ENCODE assay signal across 8 mouse cellular contexts in genomic region chr10:128212148-128212547, GRCm38 (mm10). TPM values are rescaled to one million over a fixed set of nuclear protein-coding genes. Genes with fewer than 3 reads are reported as not detected.
A peak's percentile ranks its signal among the peaks of the same experiment; 100 is the strongest.
DNase-seq lines count a peak whose midpoint lies in the region; ATAC-seq and TF ChIP-seq lines count a peak whose summit lies in the region.

No protein-coding gene starts in this region.

- 0 out of 2 replicates have a peak, but pooled peaks cover 10% of the 10 kb centered on the region for H3K36me3 ChIP-seq in heart, embryonic 14.5 days (ENCODE audit: control insufficient read depth, insufficient read depth, low read length)
- peaks cover 36% of the 10 kb centered on the region for H3K36me3 ChIP-seq in G1E (replicated peaks)
- no peaks in the 10 kb centered on the region for H3K36me3 ChIP-seq in hindbrain, embryonic 11.5 days (ENCODE audit: control insufficient read depth, insufficient read depth, low read length)
- H3K36me3 ChIP-seq in midbrain, embryonic 10.5 days = peaks cover 16% of the 10 kb centered on the region

- H3K4me1 ChIP-seq in heart, embryonic 14.5 days (ENCODE audit: control insufficient read depth in 2 of 2, insufficient read depth in 2 of 2, low read length in 2 of 2) = peaks cover 5 to 12% of the 10 kb centered on the region in 2 experiments
- H3K4me1 ChIP-seq in G1E (ENCODE audit: insufficient read depth, low read depth, low read length) = peaks cover 21% of the 10 kb centered on the region
- H3K4me1 ChIP-seq in hindbrain, embryonic 11.5 days (replicated peaks; ENCODE audit: control insufficient read depth, insufficient read depth, low read length) = peaks cover 6% of the 10 kb centered on the region; the same call in 1 of the 2 replicates
- H3K4me1 ChIP-seq in midbrain, embryonic 10.5 days = peaks cover 20% of the 10 kb centered on the region

- TF ChIP-seq CTCF in G1E (IDR thresholded peaks at IDR 0.05; ENCODE audit: low read depth, low read length) = no peak

- H3K4me2 ChIP-seq in heart, embryonic 14.5 days (ENCODE audit: low read length) = peak overlapping the region; percentile 86
- peak overlapping the region; percentile 81 for H3K4me2 ChIP-seq in hindbrain, embryonic 11.5 days (replicated peaks; ENCODE audit: low read depth, low read length)

- no peak for DNase-seq in heart, postnatal 14 days
- no peak for DNase-seq in G1E (ENCODE audit: low spot score)
- DNase-seq in hindbrain, embryonic 11.5 days (ENCODE audit: low spot score) = no peak
- no peak for DNase-seq in midbrain, embryonic 10.5 days (ENCODE audit: low spot score)
- DNase-seq in right cerebral cortex, postnatal 14 days = no peak
- no peak for DNase-seq in spleen, adult 18-20 months
- DNase-seq in cerebellum, postnatal 25 days = no peak

- peak overlapping the region; percentile 82 to 86; a peak in 3 of 4 replicates for H3K4me3 ChIP-seq in heart, embryonic 14.5 days (ENCODE audit: control insufficient read depth in 1 of 2, insufficient read depth in 1 of 2, low read depth in 1 of 2, low read length in 2 of 2)
- H3K4me3 ChIP-seq in G1E (ENCODE audit: low read depth, low read length) = peak overlapping the region; percentile 74; the same call in 1 of the 2 replicates
- peak overlapping the region; percentile 67 for H3K4me3 ChIP-seq in hindbrain, embryonic 11.5 days (ENCODE audit: low read depth, low read length)
- H3K4me3 ChIP-seq in midbrain, embryonic 10.5 days = peak overlapping the region; percentile 76

- no peaks in the 10 kb centered on the region for H3K9me3 ChIP-seq in heart, embryonic 14.5 days (ENCODE audit: control insufficient read depth, low read length)
- H3K9me3 ChIP-seq in G1E (replicated peaks) = no peaks in the 10 kb centered on the region
- H3K9me3 ChIP-seq in hindbrain, embryonic 11.5 days (ENCODE audit: control insufficient read depth, low read length) = no peaks in the 10 kb centered on the region
- no peaks in the 10 kb centered on the region for H3K9me3 ChIP-seq in midbrain, embryonic 10.5 days (replicated peaks)

- 32% methylated on average over 6 of the region's 6 CpGs for WGBS in heart, embryonic 14.5 days
- 46% methylated on average over 6 of the region's 6 CpGs for WGBS in hindbrain, embryonic 11.5 days
- 51% methylated on average over 6 of the region's 6 CpGs for WGBS in midbrain, embryonic 10.5 days

- peak overlapping the region; percentile 84 for H3K9ac ChIP-seq in heart, embryonic 14.5 days (ENCODE audit: low read length)
- H3K9ac ChIP-seq in hindbrain, embryonic 11.5 days (ENCODE audit: low read depth, low read length) = peak overlapping the region; percentile 7; the same call in 1 of the 2 replicates

- no peak for ATAC-seq in heart, embryonic 14.5 days (ENCODE audit: insufficient number of reproducible peaks, insufficient read depth, low FRiP score, low read depth)
- no peak for ATAC-seq in G1E (ENCODE audit: extremely low read depth, insufficient number of reproducible peaks, low FRiP score, poor library complexity, severe bottlenecking)
- ATAC-seq in hindbrain, embryonic 11.5 days (ENCODE audit: low FRiP score) = peak; percentile 10; the same call in 1 of the 2 replicates

- H3K27me3 ChIP-seq in heart, embryonic 14.5 days (ENCODE audit: control insufficient read depth, insufficient read depth, low read length) = no peaks in the 10 kb centered on the region
- peaks cover 4% of the 10 kb centered on the region; the same call in 1 of the 2 replicates for H3K27me3 ChIP-seq in G1E (ENCODE audit: insufficient read depth, low read length)
- no peaks in the 10 kb centered on the region for H3K27me3 ChIP-seq in hindbrain, embryonic 11.5 days (ENCODE audit: control insufficient read depth, insufficient read depth, low read length)
- peaks cover 23% of the 10 kb centered on the region for H3K27me3 ChIP-seq in midbrain, embryonic 10.5 days (ENCODE audit: low read depth, poor library complexity, severe bottlenecking)

- H3K27ac ChIP-seq in heart, embryonic 14.5 days (replicated peaks in 1 of 2; ENCODE audit: control insufficient read depth in 1 of 2, insufficient read depth in 1 of 2, low read depth in 2 of 2, low read length in 2 of 2) = no peak overlapping the region; a peak in 1 of 4 replicates
- H3K27ac ChIP-seq in hindbrain, embryonic 11.5 days (ENCODE audit: low read depth, low read length) = no peak overlapping the region
- H3K27ac ChIP-seq in midbrain, embryonic 10.5 days (replicated peaks) = peak overlapping the region; percentile 85

- intact Hi-C loops in heart, postnatal 14 days (cut with DNase I) = loop anchor here (2.0 kb wide), 1 partner anchor 73 kb away; no protein-coding TSS in a partner anchor

RNA-seq across cellular contexts. Expression of gene Spryd4, which starts 0.5 kb away (rescaled TPM):
- polyA plus RNA-seq in heart, embryonic 14.5 days (2014; fragmentation: Nextera tagmentation; extraction: Ambion mirVana) = 44.2 and 47.6 TPM in 2 replicates
- total RNA-seq in heart, postnatal 14 days (2021) = 10 to 100 TPM; 40.5 to 43.3 TPM
- total RNA-seq in G1E (2014; fragmentation: Nextera tagmentation) (11.5 and 13.9 TPM in 2 replicates), G1E (2017) (18.8 and 23.3 TPM in 2 replicates)
- 3.2 and 4.4 TPM in 2 replicates for polyA plus RNA-seq in G1E (2012)
- 25.2 and 31.1 TPM in 2 replicates for polyA plus RNA-seq in hindbrain, embryonic 11.5 days (2014; fragmentation: Nextera tagmentation; extraction: Ambion mirVana)
- 28.3 and 32.7 TPM in 2 replicates for polyA plus RNA-seq in midbrain, embryonic 10.5 days (2016; fragmentation: Nextera tagmentation; extraction: Ambion mirVana)

RNA-seq across cellular contexts. Expression of gene Mip, which starts 13.5 kb away (rescaled TPM):
- not detected in 2 replicates for polyA plus RNA-seq in heart, embryonic 14.5 days (2014; fragmentation: Nextera tagmentation; extraction: Ambion mirVana)
- not detected for total RNA-seq in heart, postnatal 14 days (2021)
- total RNA-seq in G1E (2014; fragmentation: Nextera tagmentation) (not detected in 2 replicates), G1E (2017) (0.05 TPM in 1 of 2 replicates, not detected in the other)
- 0.02 TPM in 1 of 2 replicates, not detected in the other for polyA plus RNA-seq in G1E (2012)
- polyA plus RNA-seq in hindbrain, embryonic 11.5 days (2014; fragmentation: Nextera tagmentation; extraction: Ambion mirVana) = 0.11 TPM in 1 of 2 replicates, not detected in the other
- 0.21 TPM in 1 of 2 replicates, not detected in the other for polyA plus RNA-seq in midbrain, embryonic 10.5 days (2016; fragmentation: Nextera tagmentation; extraction: Ambion mirVana)

RNA-seq across cellular contexts. Expression of gene Gls2, which starts 17.9 kb away (rescaled TPM):
- polyA plus RNA-seq in heart, embryonic 14.5 days (2014; fragmentation: Nextera tagmentation; extraction: Ambion mirVana) = 0.54 and 1.1 TPM in 2 replicates
- total RNA-seq in heart, postnatal 14 days (2021) = under 1 TPM; 0.60 to 0.90 TPM
- total RNA-seq in G1E (2014; fragmentation: Nextera tagmentation) = 10.7 and 15.0 TPM in 2 replicates
- 4.0 and 5.3 TPM in 2 replicates for total RNA-seq in G1E (2017)
- 11.1 and 14.6 TPM in 2 replicates for polyA plus RNA-seq in G1E (2012)
- polyA plus RNA-seq in hindbrain, embryonic 11.5 days (2014; fragmentation: Nextera tagmentation; extraction: Ambion mirVana) = 1.3 and 1.5 TPM in 2 replicates
- polyA plus RNA-seq in midbrain, embryonic 10.5 days (2016; fragmentation: Nextera tagmentation; extraction: Ambion mirVana) = 0.96 and 1.5 TPM in 2 replicates

RNA-seq across cellular contexts. Expression of gene Timeless, which starts 19.7 kb away (rescaled TPM):
- polyA plus RNA-seq in heart, embryonic 14.5 days (2014; fragmentation: Nextera tagmentation; extraction: Ambion mirVana) = 23.6 and 25.2 TPM in 2 replicates
- total RNA-seq in heart, postnatal 14 days (2021) = 10 to 100 TPM in 1 of 2 experiments, 1 to 10 TPM in 1; 6.6 to 11.1 TPM
- total RNA-seq in G1E (2014; fragmentation: Nextera tagmentation) (28.1 and 32.6 TPM in 2 replicates), G1E (2017) (43.8 and 61.4 TPM in 2 replicates)
- 44.2 and 46.7 TPM in 2 replicates for polyA plus RNA-seq in G1E (2012)
- 43.1 and 43.8 TPM in 2 replicates for polyA plus RNA-seq in hindbrain, embryonic 11.5 days (2014; fragmentation: Nextera tagmentation; extraction: Ambion mirVana)
- 86.6 and 89.4 TPM in 2 replicates for polyA plus RNA-seq in midbrain, embryonic 10.5 days (2016; fragmentation: Nextera tagmentation; extraction: Ambion mirVana)

RNA-seq across cellular contexts. Expression of gene Rbms2, which starts 32.1 kb away (rescaled TPM):
- 32.3 and 32.6 TPM in 2 replicates for polyA plus RNA-seq in heart, embryonic 14.5 days (2014; fragmentation: Nextera tagmentation; extraction: Ambion mirVana)
- total RNA-seq in heart, postnatal 14 days (2021) = 10 to 100 TPM; 79.3 to 82.2 TPM
- total RNA-seq in G1E (2014; fragmentation: Nextera tagmentation) (28.1 and 32.1 TPM in 2 replicates), G1E (2017) (7.1 and 8.3 TPM in 2 replicates)
- 9.3 and 11.3 TPM in 2 replicates for polyA plus RNA-seq in G1E (2012)
- polyA plus RNA-seq in hindbrain, embryonic 11.5 days (2014; fragmentation: Nextera tagmentation; extraction: Ambion mirVana) = 18.9 and 19.5 TPM in 2 replicates
- polyA plus RNA-seq in midbrain, embryonic 10.5 days (2016; fragmentation: Nextera tagmentation; extraction: Ambion mirVana) = 24.3 and 25.0 TPM in 2 replicates
